Mouse (Mus musculus) stomach, embryonic 14.5 days (tissue): Measurements from ENCODE around the gene Ralgapa1. TPM values are rescaled to one million over a fixed set of nuclear protein-coding genes. Genes with fewer than 3 reads are reported as not detected.

Experiments
- ATAC-seq: fragments of 200-750 bp; cut with Nextera tagmentation; 2 replicates; pipeline ENCODE4 v1.8.0; 2017; ENCODE audit warnings: low read depth, moderate TSS enrichment; ENCODE audit not compliant: insufficient number of reproducible peaks, insufficient read depth, low FRiP score
- H3K27ac ChIP-seq: fragments of 300-500 bp; sonication (generic); 2 replicates; pipeline ENCODE4 v1.5.1; 2014; ENCODE audit warnings: mild to moderate bottlenecking, low read length, moderate library complexity, mixed read lengths
- H3K27me3 ChIP-seq: fragments of 300-500 bp; sonication (generic); 2 replicates; pipeline ENCODE4 v1.6.1; 2014; ENCODE audit warnings: low read length, control low read depth, mixed read lengths; ENCODE audit not compliant: control insufficient read depth, insufficient read depth
- H3K36me3 ChIP-seq: fragments of 300-500 bp; sonication (generic); 2 replicates; pipeline ENCODE4 v1.6.1; 2014; ENCODE audit warnings: mild to moderate bottlenecking, control low read depth, low read length, moderate library complexity, mixed read lengths; ENCODE audit not compliant: control insufficient read depth, insufficient read depth
- H3K4me1 ChIP-seq: fragments of 300-500 bp; sonication (generic); 2 replicates; pipeline ENCODE4 v1.6.1; 2014; ENCODE audit warnings: low read length, control low read depth, mixed read lengths; ENCODE audit not compliant: control insufficient read depth, insufficient read depth
- H3K4me2 ChIP-seq: fragments of 300-500 bp; sonication (generic); replicated peaks from 2 replicates; pipeline ENCODE4 v1.6.1; 2014; ENCODE audit warnings: low read depth, low read length, control low read depth
- H3K4me3 ChIP-seq: fragments of 300-500 bp; sonication (generic); 2 replicates; pipeline ENCODE4 v1.5.1; 2014; ENCODE audit warnings: low read depth, low read length, control low read depth
- H3K9ac ChIP-seq: fragments of 300-500 bp; sonication (generic); replicated peaks from 2 replicates; pipeline ENCODE4 v1.6.1; 2014; ENCODE audit warnings: low read depth, mild to moderate bottlenecking, control low read depth, low read length, moderate library complexity, mixed read lengths
- H3K9me3 ChIP-seq: fragments of 300-500 bp; sonication (generic); 2 replicates; pipeline ENCODE4 v1.6.1; 2016; ENCODE audit warnings: low read depth, low read length, control low read depth; ENCODE audit not compliant: control insufficient read depth
- whole genome bisulfite sequencing: fragments of 180-500 bp; shearing (Covaris S2); extraction: QIAGEN DNeasy Blood & Tissue Kit; methylation state at CpG from one replicate; pipeline ENCODE4 v1.1.7; 2014; 5-methylcytosine and 5-hydroxymethylcytosine counted together
- polyA plus RNA-seq: library from polyadenylated mRNA; unstranded; fragments of >200 nt; fragmentation: Nextera tagmentation; extraction: Ambion mirVana; gene quantifications from 2 replicates; pipeline ENCODE4 v1.2.1, GENCODE M21; 2014

The Ralgapa1 gene
- 26.0 and 30.3 TPM in 2 replicates for polyA plus RNA-seq

DNA sequence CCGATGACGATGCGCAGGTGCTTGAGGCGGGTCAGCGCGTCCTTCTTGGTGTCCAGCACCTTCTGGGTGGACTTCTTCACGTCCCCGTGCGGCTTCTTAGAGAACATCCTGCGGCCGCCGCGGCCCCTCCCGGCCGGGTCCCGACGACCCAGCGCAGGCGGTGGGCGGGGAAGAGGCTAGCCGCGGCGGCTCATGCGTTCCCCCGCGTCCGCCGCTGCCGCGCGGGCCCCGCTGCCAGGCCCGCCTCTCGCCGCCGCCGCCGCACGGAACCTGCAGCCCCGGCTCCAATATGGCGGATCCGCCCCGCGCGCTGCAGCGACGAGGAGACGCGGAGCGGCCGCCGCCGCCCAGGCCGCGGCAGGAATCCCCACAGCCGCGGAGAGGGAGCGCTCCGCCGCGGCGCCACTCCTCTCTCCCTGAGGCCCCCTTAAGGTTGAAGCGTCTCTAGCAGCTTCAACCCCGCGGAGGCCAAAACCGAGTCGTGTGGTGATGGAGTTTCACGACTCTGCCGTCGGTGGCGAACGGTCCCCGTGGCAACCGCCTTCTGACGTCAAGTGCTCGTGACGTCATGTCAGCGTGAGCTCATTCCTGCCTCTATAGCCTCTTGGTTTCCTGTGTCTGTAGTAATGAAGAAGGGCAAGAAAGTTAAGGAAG lies at the start of gene Ralgapa1:
Gene Ralgapa1, minus strand, starts transcription at position 507 of the 654 bp plus-strand sequence.
- H3K27ac ChIP-seq: peak within 1 kb of the TSS; percentile 90
- H3K27me3 ChIP-seq: no peaks in the 10 kb centered on the region
- no peaks in the 10 kb centered on the region; the same call in 1 of the 2 replicates for H3K4me1 ChIP-seq
- no peaks in the 10 kb centered on the region for H3K9me3 ChIP-seq
- H3K4me3 ChIP-seq: peak within 1 kb of the TSS; percentile 76
- H3K36me3 ChIP-seq: no peaks in the 10 kb centered on the region
- H3K9ac ChIP-seq: peak within 1 kb of the TSS; percentile 92
- WGBS: under 1% methylated on average over 74 of the region's 78 CpGs
- ATAC-seq: peak; percentile 94
- peak within 1 kb of the TSS; percentile 62 for H3K4me2 ChIP-seq

DNA sequence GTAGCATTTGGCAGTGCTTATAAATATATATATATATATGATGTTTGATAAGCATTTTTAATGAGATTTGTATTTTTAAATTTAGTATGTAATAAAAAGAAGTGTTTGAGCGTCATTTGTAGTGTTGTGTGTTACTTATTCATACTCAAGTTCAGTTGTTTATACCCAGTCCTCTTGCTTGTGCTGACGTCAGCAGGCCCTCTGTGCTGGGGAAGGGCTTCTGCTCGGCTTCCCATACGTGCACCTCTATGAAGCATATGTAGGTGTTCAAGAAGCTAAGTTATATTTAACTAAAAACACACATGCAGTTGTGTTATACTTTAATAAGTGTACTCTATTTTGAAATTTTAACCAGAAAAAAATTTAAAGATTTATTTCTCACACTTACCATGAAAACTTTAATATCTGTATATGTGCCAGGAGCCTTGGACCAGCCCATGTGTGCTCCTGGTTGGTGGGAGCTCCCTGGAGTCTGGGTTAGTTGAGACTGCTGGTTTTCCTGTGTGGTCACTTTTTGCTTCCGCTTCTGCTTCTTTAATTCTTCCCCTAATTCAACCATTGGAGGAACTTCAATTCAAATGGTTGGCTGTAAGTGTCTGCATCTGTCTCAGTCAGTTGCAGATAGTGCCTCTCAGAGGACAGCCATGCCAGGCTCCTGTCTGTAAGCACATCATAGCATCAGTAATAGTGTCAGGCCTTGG lies 48.8 kb upstream of the Ralgapa1 start:
- 91% methylated on average over 5 of the region's 5 CpGs for WGBS
- peaks cover 5% of the 10 kb centered on the region; the same call in 1 of the 2 replicates for H3K9me3 ChIP-seq
- no peak overlapping the region for H3K4me3 ChIP-seq
- H3K4me2 ChIP-seq: no peak overlapping the region
- H3K36me3 ChIP-seq: peaks cover 19% of the 10 kb centered on the region
- H3K27ac ChIP-seq: no peak overlapping the region
- H3K27me3 ChIP-seq: no peaks in the 10 kb centered on the region
- no peaks in the 10 kb centered on the region for H3K4me1 ChIP-seq
- ATAC-seq: no peak
- H3K9ac ChIP-seq: no peak overlapping the region

DNA sequence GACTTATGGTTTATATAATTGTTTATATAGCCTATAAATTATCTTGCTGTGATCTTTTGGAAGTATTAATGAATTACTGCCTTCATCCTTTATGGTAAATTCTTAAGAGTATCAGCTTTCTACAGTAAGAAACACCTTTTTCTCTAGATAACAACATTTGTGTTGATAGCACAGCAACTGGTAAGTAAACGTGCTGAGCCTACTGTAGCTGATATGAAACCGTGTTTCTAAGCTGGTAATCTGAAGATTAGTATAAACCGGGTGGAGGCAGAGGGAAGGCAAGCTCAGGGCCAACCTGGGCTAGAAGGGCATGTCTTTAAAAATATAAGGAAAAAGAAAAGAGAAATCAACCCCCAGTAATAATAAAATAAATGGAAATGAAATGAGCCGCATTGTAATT lies 46.8 kb upstream of the Ralgapa1 start:
- 90% methylated on average over 4 of the region's 4 CpGs for WGBS
- no peak overlapping the region for H3K4me2 ChIP-seq
- H3K27ac ChIP-seq: no peak overlapping the region
- H3K4me1 ChIP-seq: no peaks in the 10 kb centered on the region
- H3K9ac ChIP-seq: no peak overlapping the region
- H3K9me3 ChIP-seq: peaks cover 5% of the 10 kb centered on the region; the same call in 1 of the 2 replicates
- no peak overlapping the region for H3K4me3 ChIP-seq
- peaks cover 19% of the 10 kb centered on the region for H3K36me3 ChIP-seq
- H3K27me3 ChIP-seq: no peaks in the 10 kb centered on the region
- ATAC-seq: no peak

DNA sequence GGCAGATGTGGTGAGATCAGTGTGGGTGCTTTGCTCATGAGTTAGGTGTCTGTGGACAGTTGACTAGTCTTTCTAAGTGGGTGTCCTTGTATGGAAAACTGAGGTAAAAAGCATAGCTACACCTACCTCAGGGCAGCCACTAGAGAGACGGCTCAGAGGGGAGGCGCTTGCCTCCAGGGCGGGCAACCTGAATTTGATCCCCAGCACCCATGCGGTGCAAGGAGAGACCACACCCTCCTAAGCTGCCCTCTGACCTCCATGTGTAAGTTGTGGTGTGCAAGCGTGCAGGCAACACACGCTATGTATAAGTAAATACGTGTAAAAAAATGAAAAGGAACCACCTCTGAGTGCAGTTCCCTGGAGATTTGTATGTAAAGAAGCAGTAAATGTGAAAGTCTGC lies 39.7 kb upstream of the Ralgapa1 start:
- no peak for ATAC-seq
- Histone ChIP-seq H3K9ac (no peak overlapping the region), H3K27ac (no peak overlapping the region), H3K4me3 (no peak overlapping the region), H3K9me3 (peaks cover 3% of the 10 kb centered on the region; the same call in 1 of the 2 replicates), H3K27me3 (no peaks in the 10 kb centered on the region), H3K4me2 (no peak overlapping the region), H3K36me3 (peaks cover 16% of the 10 kb centered on the region), H3K4me1 (no peaks in the 10 kb centered on the region)
- 84% methylated on average over 7 of the region's 7 CpGs for WGBS

DNA sequence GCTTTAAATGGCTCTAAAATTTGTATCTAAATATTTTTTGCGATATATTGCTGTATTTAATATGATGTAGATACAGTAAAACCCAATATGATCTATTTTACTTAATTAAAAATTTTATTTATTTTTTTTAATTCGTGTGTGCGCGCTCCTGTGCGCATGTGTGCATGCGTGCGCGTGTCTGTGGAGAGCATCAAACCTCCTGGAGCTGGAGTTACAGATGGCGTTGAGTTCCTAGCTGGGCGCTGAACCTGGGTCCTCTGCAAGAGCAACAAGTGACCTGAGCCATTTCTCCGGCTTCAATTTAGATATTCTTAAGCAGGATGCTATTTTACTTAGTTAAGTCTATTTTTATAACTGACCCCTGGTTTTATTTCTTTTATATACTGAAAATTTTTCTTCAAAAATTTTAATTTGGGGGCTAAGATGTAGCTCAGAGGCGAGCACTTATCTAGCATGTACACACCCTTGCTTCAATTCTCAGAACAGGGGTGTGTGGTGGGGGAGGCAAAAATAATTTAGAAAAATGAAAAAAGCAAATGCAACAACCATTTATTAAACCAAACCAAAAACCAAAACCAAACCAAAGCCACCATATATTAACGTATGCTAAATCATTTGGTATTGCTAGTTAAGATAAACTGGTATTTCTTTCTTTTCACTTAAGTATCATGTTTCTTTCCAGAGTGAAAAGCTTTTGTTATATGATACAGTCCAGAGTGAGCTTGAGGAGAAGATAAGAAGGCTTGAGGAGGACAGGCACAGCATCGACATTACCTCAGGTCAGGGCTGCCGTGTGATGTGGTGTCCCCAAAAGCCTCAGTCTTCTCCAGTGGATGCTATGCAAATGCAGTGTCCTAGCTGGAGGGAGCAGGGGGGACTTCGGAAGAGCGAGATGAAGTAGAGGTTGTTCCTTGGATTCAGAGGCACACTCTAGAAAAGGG lies 38.7 kb upstream of the Ralgapa1 start:
- H3K4me3 ChIP-seq: no peak overlapping the region
- H3K9me3 ChIP-seq: peaks cover 3% of the 10 kb centered on the region; the same call in 1 of the 2 replicates
- ATAC-seq: no peak
- WGBS: 90% methylated on average over 17 of the region's 17 CpGs
- H3K36me3 ChIP-seq: peaks cover 18% of the 10 kb centered on the region
- no peaks in the 10 kb centered on the region for H3K4me1 ChIP-seq
- no peak overlapping the region for H3K9ac ChIP-seq
- H3K27ac ChIP-seq: no peak overlapping the region
- H3K27me3 ChIP-seq: no peaks in the 10 kb centered on the region
- H3K4me2 ChIP-seq: no peak overlapping the region

DNA sequence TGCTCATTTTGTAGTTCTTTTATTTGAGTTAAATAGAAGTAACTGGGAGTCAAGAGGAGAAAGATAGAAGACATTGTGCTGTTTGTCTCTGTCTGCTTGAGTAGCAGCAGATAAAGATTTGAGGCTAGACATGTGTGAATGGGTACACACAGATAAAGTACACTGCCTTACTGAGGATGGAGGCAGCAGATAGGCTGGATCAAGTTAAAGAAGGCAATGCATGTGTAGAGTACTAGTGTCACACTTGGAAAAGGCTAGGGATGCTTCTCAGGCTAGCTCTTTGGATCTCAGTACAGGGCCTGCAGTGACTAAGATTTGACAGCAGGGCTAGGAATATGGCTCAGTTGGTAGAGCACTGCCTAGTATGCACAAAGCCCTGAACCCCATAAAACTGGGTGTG lies 29.7 kb upstream of the Ralgapa1 start:
- Histone ChIP-seq H3K9ac (no peak overlapping the region), H3K27ac (no peak overlapping the region), H3K36me3 (peaks cover 10% of the 10 kb centered on the region), H3K4me3 (no peak overlapping the region), H3K9me3 (no peaks in the 10 kb centered on the region), H3K27me3 (no peaks in the 10 kb centered on the region), H3K4me2 (no peak overlapping the region), H3K4me1 (no peaks in the 10 kb centered on the region)
- no peak for ATAC-seq

DNA sequence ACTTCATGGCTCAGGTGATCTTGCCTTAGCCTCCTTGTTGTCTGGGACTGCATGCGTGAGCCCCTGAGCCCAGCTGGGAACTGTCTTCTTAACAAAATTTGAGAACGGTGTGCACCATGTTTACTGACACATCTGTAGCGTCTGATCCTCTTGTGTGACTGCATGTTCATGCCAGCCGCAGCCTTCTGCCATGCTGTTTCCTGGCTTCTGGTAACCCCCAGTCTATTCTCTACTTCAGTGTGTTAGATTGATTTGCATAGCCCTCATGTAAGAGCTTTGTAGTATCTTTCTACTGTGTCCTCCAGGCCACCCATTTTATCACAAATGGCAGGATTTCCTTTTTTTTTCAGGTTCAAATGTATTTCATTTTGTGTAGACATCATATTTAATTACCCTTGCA lies 26.9 kb upstream of the Ralgapa1 start:
- Histone ChIP-seq H3K27me3 (no peaks in the 10 kb centered on the region), H3K4me2 (no peak overlapping the region), H3K36me3 (peaks cover 15% of the 10 kb centered on the region), H3K9me3 (no peaks in the 10 kb centered on the region), H3K9ac (no peak overlapping the region), H3K4me3 (no peak overlapping the region), H3K4me1 (no peaks in the 10 kb centered on the region), H3K27ac (no peak overlapping the region)
- WGBS: 92% methylated on average over 4 of the region's 4 CpGs
- no peak for ATAC-seq

DNA sequence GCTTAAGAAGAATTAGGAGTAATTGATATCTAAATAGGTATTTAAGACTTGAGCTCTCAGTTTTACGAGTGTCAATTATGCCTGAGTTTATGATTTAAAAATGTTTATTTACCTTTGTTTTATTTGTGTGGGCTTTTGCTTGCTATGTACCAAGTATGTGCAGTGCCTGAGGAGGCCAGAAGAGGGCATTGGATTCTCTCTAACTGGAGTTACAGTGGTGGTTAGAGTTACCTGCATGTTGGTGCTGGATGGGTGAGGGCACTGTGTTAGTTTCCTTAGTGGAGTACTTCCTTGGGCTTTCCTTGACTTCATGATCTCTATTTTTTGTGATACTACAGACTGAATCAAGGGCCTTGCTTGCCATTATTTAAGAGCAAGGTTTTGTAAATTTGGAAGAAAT lies 25.8 kb upstream of the Ralgapa1 start:
- Histone ChIP-seq H3K27ac (no peak overlapping the region), H3K9me3 (no peaks in the 10 kb centered on the region), H3K4me1 (no peaks in the 10 kb centered on the region), H3K4me2 (no peak overlapping the region), H3K4me3 (no peak overlapping the region), H3K36me3 (peaks cover 20% of the 10 kb centered on the region), H3K27me3 (no peaks in the 10 kb centered on the region), H3K9ac (no peak overlapping the region)
- ATAC-seq: no peak
- 74% methylated on average over 1 of the region's 1 CpGs for WGBS
